Mouse (Mus musculus) testis, adult 2 months (tissue): Measurements from ENCODE around the gene Zfp553.

Experiments used
- CTCF ChIP-seq: fragments of 200-500 bp; IDR thresholded peaks from 2 replicates; pipeline ENCODE4 v1.5.1; 2012; ENCODE audit warnings: low read depth, mild to moderate bottlenecking, inconsistent platforms, low read length, moderate library complexity; ENCODE audit not compliant: control insufficient read depth, insufficient read depth, insufficient replicate concordance
- POLR2A ChIP-seq: fragments of 200-500 bp; IDR thresholded peaks from 2 replicates; pipeline ENCODE4 v1.6.1; 2012; ENCODE audit warnings: low read depth, mild to moderate bottlenecking, inconsistent platforms, low read length, moderate library complexity; ENCODE audit not compliant: control insufficient read depth

GRCm38 (mm10) chr7:127243361-127243867, 10.6 kb downstream of the Zfp553 start:
- no peak for TF ChIP-seq CTCF
- no peak for TF ChIP-seq POLR2A
